Mouse (Mus musculus): ENCODE measurements around the gene Atg7.

DNA sequence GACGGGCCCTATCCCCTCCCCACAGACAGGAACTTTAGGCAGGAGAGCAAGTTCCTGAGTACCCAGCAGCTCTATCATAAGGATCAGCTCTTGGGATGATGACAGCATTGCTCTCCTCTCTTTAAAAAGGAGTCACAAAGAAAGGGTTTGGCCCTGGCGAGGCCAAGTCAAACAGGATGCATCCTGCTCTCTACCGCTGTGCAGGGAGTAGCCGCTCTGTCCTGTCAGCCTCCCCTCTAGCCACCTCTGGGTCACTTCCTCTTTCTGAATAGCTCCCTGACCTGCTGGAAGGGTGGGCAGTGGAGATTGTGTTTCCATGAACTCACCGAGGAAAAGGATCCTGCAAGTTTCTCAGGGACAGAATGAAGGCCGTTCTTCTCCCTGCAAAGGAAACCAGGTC, 175.6 kb downstream of the Atg7 start:
- TF ChIP-seq POLR2A (IDR thresholded peaks at IDR 0.05; ENCODE audit: extremely low read depth, insufficient read depth, low read length) (no peak), CTCF (IDR thresholded peaks at IDR 0.05; ENCODE audit: low read depth, low read length) (no peak)
